Mouse (Mus musculus) bone marrow macrophage, adult 2 months (primary cell): ENCODE data around the gene Ammecr1. TPM values are rescaled to one million over a fixed set of nuclear protein-coding genes. Genes with fewer than 3 reads are reported as not detected.
A peak's percentile ranks its signal among the peaks of the same experiment; 100 is the strongest.

ENCODE experiments used
- H3K27ac ChIP-seq: 2 replicates; pipeline ENCODE4 v1.5.1; 2012; ENCODE audit warnings: low read depth, low read length; ENCODE audit not compliant: insufficient read depth
- H3K4me1 ChIP-seq: 2 replicates; pipeline ENCODE4 v1.6.1; 2012; ENCODE audit warnings: low read length; ENCODE audit not compliant: control insufficient read depth, insufficient read depth
- H3K4me3 ChIP-seq: 2 replicates; pipeline ENCODE4 v1.5.1; 2012; ENCODE audit warnings: mild to moderate bottlenecking, low read length, moderate library complexity; ENCODE audit not compliant: insufficient read depth
- CTCF ChIP-seq: IDR thresholded peaks from 2 replicates; pipeline ENCODE4 v1.5.1; 2012; ENCODE audit warnings: low read depth, mild to moderate bottlenecking, low read length, moderate library complexity
- POLR2A ChIP-seq: IDR thresholded peaks from 2 replicates; pipeline ENCODE4 v1.6.1; 2012; ENCODE audit warnings: mild to moderate bottlenecking, low read depth, low read length, borderline replicate concordance
- polyA plus RNA-seq: library from polyadenylated mRNA; stranded (reverse); fragments of >200 nt; gene quantifications from 2 replicates; pipeline ENCODE4 v1.2.4, GENCODE M21; 2012; ENCODE audit not compliant: missing spikeins, insufficient read depth, insufficient read length

Gene Ammecr1
- polyA plus RNA-seq, 1 experiment, result 4.4 TPM

DNA sequence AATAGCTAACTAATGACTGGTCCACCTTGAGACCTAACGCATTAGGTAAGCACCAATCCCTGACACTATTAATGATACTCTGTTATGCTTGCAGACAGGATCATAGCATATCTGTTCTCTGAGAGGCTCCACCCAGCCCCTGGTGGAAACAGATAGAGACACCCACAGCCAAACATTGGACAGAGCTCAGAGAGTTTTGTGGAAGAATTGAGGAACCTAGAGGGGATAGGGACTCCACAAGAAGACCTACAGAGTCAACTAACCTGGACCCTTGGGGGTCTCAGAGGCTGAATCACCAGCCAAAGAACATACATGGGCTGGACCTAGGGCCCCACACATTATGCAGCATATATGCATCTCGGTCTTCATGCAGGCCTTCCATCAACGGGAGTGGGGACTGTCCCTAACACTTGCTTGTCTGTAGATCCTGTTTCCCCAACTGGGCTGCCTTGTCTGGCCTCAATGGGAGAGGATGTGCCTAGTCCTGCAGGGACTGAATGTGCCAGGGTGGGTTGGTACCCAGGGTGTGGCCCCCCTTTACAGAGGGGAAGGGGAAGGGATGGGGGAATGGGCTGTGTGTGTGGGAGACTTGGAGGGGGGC is 15.1 kb upstream of the Ammecr1 start:
- Histone ChIP-seq H3K27ac (no peak overlapping the region), H3K4me1 (peaks cover 5% of the 10 kb centered on the region; the same call in 1 of the 2 replicates), H3K4me3 (no peak overlapping the region)
- TF ChIP-seq CTCF, result no peak
- TF ChIP-seq POLR2A, result no peak

DNA sequence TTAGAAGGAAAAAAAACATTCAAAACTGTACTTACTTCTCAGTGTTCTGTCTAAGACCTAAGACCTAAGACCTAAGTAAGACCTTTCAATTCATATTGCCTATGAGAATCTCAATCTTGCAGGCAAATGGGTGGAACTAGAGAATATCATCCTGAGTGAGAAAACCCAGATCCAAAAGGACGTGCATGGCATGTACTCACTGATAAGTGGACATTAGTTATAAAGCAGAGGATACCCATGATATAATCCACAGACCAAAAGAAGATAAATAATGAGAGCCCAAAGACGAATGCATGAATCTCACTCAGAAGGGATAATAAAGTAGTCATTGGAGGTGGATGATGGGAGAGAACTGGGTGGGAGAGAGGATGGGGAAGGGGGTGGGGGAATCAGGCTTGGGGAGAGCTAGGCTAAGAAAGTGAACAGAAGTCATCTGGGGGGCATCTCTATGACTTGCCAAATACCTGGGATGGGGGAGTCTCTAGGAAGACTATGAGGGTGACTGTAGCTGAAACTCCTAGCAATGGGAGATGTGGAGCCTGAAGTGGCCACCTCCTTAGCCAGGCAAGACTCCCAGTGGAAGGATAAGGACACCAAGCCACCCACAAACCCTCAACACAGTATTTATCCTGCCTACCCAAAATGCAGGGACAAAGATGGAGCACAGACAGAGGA is 14.5 kb upstream of the Ammecr1 start:
- H3K4me3 ChIP-seq, result no peak overlapping the region
- H3K4me1 ChIP-seq, result peaks cover 5% of the 10 kb centered on the region; the same call in 1 of the 2 replicates
- H3K27ac ChIP-seq, result no peak overlapping the region
- TF ChIP-seq POLR2A (no peak), CTCF (no peak)

DNA sequence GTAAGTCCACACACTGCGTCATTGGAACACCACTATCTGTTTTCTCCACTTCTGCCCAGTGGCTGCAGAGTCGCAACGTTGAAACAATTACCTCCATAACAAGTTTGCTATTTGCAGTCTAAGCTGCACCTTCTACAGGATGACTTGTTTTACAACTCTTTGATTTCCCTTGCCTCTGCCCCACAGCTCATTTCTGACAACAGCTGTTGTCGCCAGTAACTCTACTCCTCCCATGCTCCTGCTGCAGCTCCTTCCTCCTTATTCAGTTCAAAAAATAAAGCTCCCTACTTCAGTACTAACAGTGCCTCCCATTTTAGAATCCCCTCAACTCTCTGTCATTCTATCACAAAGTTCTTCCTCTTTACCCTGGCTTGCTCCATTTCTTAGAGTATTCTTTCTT is 12.7 kb upstream of the Ammecr1 start:
- H3K4me1 ChIP-seq, result peaks cover 4% of the 10 kb centered on the region; the same call in 1 of the 2 replicates
- H3K4me3 ChIP-seq, result no peak overlapping the region
- no peak overlapping the region for H3K27ac ChIP-seq
- TF ChIP-seq POLR2A (no peak), CTCF (no peak)

DNA sequence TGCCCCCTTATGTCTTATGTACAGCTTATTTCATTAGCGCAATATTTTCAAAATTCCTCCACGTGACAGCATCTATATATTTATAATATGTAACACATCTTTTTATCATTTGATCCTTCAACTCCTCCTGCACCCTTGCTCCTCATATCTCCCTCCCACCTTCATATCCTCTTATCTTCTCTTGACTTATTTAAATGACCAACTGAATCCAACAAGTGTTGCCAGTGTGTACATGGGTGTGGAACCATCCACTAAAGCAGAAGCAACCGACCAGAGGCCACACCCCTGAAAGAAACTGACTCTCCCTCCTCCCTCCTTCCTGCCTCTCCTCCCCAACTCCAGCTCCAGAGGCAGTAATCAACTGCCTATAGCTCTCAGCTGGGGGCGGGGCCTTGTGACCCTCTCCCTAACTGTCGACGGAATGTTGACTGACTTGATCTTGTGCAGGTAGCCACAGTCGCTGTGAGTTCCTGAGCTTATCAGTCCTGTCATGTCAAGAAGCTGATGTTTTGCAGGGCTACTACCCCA is 6.0 kb upstream of the Ammecr1 start:
- H3K4me1 ChIP-seq, result no peaks in the 10 kb centered on the region
- no peak overlapping the region for H3K4me3 ChIP-seq
- TF ChIP-seq CTCF (no peak), POLR2A (no peak)
- no peak overlapping the region for H3K27ac ChIP-seq

DNA sequence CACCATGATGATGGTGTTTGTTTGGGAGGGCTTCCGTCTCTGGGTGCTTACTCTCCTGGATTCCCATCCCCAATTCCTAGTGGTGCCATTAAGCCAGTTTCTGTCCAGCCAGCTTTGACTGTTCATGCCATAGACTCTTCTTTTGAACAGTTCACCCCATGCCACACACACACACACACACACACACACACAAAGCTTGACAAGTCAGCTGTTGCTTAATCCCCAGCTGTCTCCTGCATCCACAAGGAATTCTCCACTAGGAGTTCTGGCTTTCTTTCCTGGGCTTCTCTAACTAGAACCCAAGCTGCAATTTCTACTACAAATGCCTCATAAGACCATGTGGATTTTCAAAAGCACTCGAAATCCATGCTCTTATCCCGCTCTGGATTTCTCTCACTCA is 5.2 kb upstream of the Ammecr1 start:
- TF ChIP-seq POLR2A (no peak), CTCF (no peak)
- H3K27ac ChIP-seq, result no peak overlapping the region
- H3K4me3 ChIP-seq, result no peak overlapping the region

DNA sequence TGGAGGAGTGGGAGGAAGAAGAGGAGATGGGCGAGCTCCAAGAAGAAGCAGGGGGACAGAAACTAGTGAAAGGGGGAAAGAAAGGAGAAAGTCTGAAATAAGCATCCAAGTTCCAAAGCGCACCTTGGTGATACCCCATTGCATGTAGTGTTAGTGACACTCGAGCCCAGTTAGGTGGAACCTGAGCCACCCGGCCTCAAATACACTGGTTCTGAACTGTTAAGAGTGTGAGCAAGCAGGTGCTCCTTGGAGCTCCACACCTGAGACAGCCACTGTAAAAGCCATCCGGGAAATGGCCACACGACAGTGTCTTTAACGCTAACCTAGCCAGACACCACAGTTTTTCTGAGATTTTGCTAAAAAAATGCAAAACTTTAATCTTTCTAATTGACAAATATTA is 539 bp upstream of the Ammecr1 start:
- peak overlapping the region; percentile 44 for H3K4me3 ChIP-seq
- no peaks in the 10 kb centered on the region for H3K4me1 ChIP-seq
- no peak for TF ChIP-seq CTCF
- no peak for TF ChIP-seq POLR2A
- H3K27ac ChIP-seq, result no peak overlapping the region

More for the DNA sequence above, 5.2 kb upstream of the Ammecr1 start:
- H3K4me1 ChIP-seq, result no peaks in the 10 kb centered on the region

DNA sequence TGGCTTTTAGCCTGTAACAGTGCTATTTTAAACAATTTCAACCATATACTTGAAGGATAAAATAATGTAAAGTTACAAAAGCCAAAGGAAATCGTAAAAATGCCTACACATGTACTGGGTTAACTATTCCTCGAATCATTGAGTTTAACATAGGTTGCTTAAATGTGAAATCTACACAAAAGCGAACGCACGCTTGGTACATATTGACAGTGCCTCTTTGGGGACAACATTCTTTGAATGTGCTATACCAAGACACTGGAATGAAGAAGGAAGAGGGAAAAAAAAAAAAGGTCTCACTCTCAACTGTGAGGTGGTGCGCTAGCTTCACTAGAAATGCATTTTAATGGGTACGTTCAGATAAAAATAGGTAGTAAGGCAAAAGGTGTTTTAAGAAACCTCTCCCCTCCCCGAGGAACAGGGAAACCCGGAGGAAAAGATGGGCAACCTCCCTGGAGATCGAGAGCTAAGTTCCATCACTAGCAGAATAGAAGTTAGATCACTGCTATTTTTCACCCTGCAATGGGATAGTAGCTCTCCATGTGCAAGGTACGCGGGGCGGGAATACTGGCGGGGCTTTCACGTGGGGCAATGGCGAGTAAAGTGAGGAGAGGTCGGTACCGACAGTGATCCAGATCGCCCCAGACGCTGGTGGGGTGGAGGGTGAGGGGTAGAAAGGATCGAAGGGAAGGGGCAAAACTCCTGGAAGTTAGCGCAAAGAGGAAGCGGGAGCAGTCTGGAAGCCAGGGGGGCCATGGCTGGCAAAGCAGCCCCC is 1.1 kb downstream of the Ammecr1 start:
- Histone ChIP-seq H3K4me3 (peak overlapping the region; percentile 88), H3K4me1 (peaks cover under 1% of the 10 kb centered on the region; the same call in 1 of the 2 replicates), H3K27ac (no peak overlapping the region)
- TF ChIP-seq POLR2A (no peak), CTCF (no peak)

DNA sequence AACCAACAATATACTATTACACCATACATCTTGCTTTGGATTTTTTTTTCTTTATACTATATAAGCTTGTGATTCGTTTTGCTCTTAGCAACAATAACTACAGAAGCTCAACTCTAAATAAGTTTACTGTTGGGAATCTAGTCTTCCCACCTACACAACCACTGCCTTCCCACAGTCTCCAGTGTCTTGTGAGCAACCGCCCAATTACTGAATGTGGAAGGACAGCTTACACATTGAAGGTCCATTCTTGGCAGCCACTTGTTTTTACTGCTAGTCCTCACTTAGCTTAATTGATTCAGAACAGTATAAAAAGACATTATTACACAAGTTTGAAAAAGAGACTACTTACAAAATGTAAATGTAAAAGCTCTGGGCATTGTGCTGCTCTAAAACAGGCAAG is 6.1 kb downstream of the Ammecr1 start:
- Histone ChIP-seq H3K4me1 (peaks cover 7% of the 10 kb centered on the region), H3K27ac (no peak overlapping the region), H3K4me3 (no peak overlapping the region)
- TF ChIP-seq CTCF, result no peak
- no peak for TF ChIP-seq POLR2A

DNA sequence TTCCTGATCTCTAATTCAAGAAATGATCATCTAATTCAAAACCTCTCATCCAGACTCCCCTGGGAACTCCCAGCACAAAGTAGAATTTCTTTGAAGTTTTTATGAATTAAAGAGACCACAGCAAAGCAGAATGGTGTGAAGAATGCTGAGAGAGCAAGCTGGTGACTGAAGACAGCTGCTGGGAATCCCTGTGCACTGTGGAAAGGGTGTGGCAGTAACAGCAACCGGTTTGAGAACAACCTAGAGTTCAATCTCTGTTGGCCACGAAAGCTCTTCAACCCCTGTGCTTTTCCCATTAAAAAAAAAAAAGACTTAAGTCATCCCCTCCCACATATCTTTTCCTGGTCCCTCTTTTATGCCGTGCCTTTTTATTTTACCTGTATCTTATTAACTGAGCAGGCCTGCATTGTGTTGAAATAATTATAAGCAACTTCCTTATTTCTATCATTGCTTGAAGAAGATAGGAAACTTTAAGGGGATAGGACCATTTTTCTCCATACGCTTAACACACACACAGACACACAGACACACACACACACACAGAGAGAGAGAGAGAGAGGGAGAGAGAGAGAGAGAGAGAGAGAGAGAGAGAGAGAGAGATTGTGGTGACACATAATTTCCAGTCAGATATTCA is 6.7 kb downstream of the Ammecr1 start:
- TF ChIP-seq CTCF, result no peak
- TF ChIP-seq POLR2A, result no peak
- Histone ChIP-seq H3K4me3 (no peak overlapping the region), H3K27ac (no peak overlapping the region), H3K4me1 (peaks cover 7% of the 10 kb centered on the region)
